Mouse (Mus musculus) bone marrow, adult 2 months (tissue): Measurements from ENCODE around the gene 3110082J24Rik.

ENCODE experiments used
- CTCF ChIP-seq: fragments of 200-500 bp; IDR thresholded peaks from 2 replicates; pipeline ENCODE4 v1.5.1; 2011; ENCODE audit warnings: low read length, control low read depth; ENCODE audit not compliant: control insufficient read depth, insufficient read depth
- POLR2A ChIP-seq: fragments of 200-500 bp; IDR thresholded peaks from 2 replicates; pipeline ENCODE4 v1.6.1; 2011; ENCODE audit warnings: low read depth, mild to moderate bottlenecking, control low read depth, low read length, borderline replicate concordance; ENCODE audit not compliant: control insufficient read depth

- TF ChIP-seq CTCF: no peak
- TF ChIP-seq POLR2A: no peak
Observed at GRCm38 (mm10) chr5:30107611-30108041, 1.7 kb upstream of the 3110082J24Rik start.
